Mouse (Mus musculus): ENCODE results near the gene Trak1.

DNA sequence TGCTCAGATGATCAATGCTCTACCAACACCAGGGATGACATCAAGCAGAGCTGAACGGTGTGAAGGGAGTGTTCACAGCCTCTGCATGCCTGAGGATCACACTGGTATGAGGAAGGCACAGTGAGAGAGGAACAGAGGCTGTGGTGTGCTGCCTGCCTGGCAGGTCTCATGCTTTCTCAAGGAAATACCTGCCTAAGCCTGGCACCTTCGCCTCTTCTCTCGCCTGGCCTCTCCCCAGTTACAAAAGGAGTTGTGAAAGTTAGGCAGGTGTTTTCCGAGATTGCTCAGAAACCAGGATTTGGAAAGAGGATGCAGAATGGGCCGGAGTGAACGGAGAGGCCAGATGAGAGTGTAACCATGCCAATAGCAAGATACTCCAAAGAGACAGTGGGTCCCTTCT lies 123.5 kb downstream of the Trak1 start:
- TF ChIP-seq CHD2 (IDR thresholded peaks at IDR 0.05; ENCODE audit: low read depth, low read length) = no peak
- TF ChIP-seq MAFK (IDR thresholded peaks at IDR 0.05; ENCODE audit: insufficient read depth, low read depth, low read length) = no peak
- no peak for TF ChIP-seq ZC3H11A (IDR thresholded peaks at IDR 0.05; ENCODE audit: borderline replicate concordance, low read depth, low read length)

All from ES-E14 (cell line).